Mouse (Mus musculus) forebrain, embryonic 11.5 days (tissue): ENCODE results near the gene Nat8. TPM values are rescaled to one million over a fixed set of nuclear protein-coding genes. Genes with fewer than 3 reads are reported as not detected.

Experiments used
- ATAC-seq: fragments of 200-750 bp; cut with Nextera tagmentation; replicated peaks from 2 replicates; pipeline ENCODE4 v1.8.0; 2017; ENCODE audit warnings: moderate TSS enrichment; ENCODE audit not compliant: low FRiP score
- DNase-seq: peaks from one replicate; pipeline ENCODE4 v3.0.0-alpha.2; 2017; ENCODE audit warnings: low spot score
- H3K27ac ChIP-seq: fragments of 300-500 bp; sonication (generic); 2 replicates; pipeline ENCODE4 v1.5.1; 2014; ENCODE audit warnings: low read depth, low read length
- H3K27me3 ChIP-seq: fragments of 300-500 bp; sonication (generic); 2 replicates; pipeline ENCODE4 v1.6.1; 2014; ENCODE audit warnings: mild to moderate bottlenecking, low read length, mixed read lengths; ENCODE audit not compliant: control insufficient read depth, insufficient read depth
- H3K36me3 ChIP-seq: fragments of 300-500 bp; sonication (generic); 2 replicates; pipeline ENCODE4 v1.6.1; 2014; ENCODE audit warnings: mild to moderate bottlenecking, low read length, moderate library complexity, mixed read lengths; ENCODE audit not compliant: control insufficient read depth, insufficient read depth
- H3K4me1 ChIP-seq: fragments of 300-500 bp; sonication (generic); replicated peaks from 2 replicates; pipeline ENCODE4 v1.6.1; 2014; ENCODE audit warnings: low read length, mixed read lengths; ENCODE audit not compliant: control insufficient read depth, insufficient read depth
- H3K4me2 ChIP-seq: fragments of 300-500 bp; sonication (generic); 2 replicates; pipeline ENCODE4 v1.6.1; 2014; ENCODE audit warnings: low read depth, mild to moderate bottlenecking, low read length, moderate library complexity, mixed read lengths; ENCODE audit not compliant: severe bottlenecking
- H3K4me3 ChIP-seq: fragments of 300-500 bp; sonication (generic); 2 replicates; pipeline ENCODE4 v1.5.1; 2014; ENCODE audit warnings: low read depth, low read length
- H3K9ac ChIP-seq: fragments of 300-500 bp; sonication (generic); 2 replicates; pipeline ENCODE4 v1.6.1; 2014; ENCODE audit warnings: low read length
- H3K9me3 ChIP-seq: fragments of 300-500 bp; sonication (generic); 2 replicates; pipeline ENCODE4 v1.6.1; 2016; ENCODE audit warnings: low read length, mixed read lengths; ENCODE audit not compliant: control insufficient read depth
- WGBS: fragments of 180-500 bp; shearing (Covaris S2); extraction: QIAGEN DNeasy Blood & Tissue Kit; methylation state at CpG from one replicate; pipeline ENCODE4 v1.1.7; 2014; 5-methylcytosine and 5-hydroxymethylcytosine counted together
- polyA plus RNA-seq: library from polyadenylated mRNA; unstranded; fragments of >200 nt; fragmentation: Nextera tagmentation; extraction: Ambion mirVana; gene quantifications from 2 replicates; pipeline ENCODE4 v1.2.1, GENCODE M21; 2014

Gene Nat8
- polyA plus RNA-seq, 1 experiment from 2014 or later, result not detected

GRCm38 (mm10) chr6:85862565-85862964 lies 30.7 kb upstream of the Nat8 start:
- Histone ChIP-seq H3K9me3 (no peaks in the 10 kb centered on the region), H3K4me2 (no peak overlapping the region), H3K9ac (no peak overlapping the region), H3K36me3 (no peaks in the 10 kb centered on the region), H3K4me3 (no peak overlapping the region), H3K27me3 (no peaks in the 10 kb centered on the region), H3K4me1 (no peaks in the 10 kb centered on the region), H3K27ac (no peak overlapping the region)
- 75% methylated on average over 3 of the region's 3 CpGs for WGBS
- ATAC-seq, result no peak
- no peak for DNase-seq

GRCm38 (mm10) chr6:85861247-85861646 lies 29.4 kb upstream of the Nat8 start:
- no peak for DNase-seq
- H3K27ac ChIP-seq, result no peak overlapping the region
- H3K36me3 ChIP-seq, result no peaks in the 10 kb centered on the region
- no peak for ATAC-seq
- no peaks in the 10 kb centered on the region for H3K9me3 ChIP-seq
- no peak overlapping the region for H3K4me3 ChIP-seq
- no peak overlapping the region for H3K4me2 ChIP-seq
- no peak overlapping the region for H3K9ac ChIP-seq
- H3K4me1 ChIP-seq, result no peaks in the 10 kb centered on the region
- whole genome bisulfite sequencing, result 86% methylated on average over 3 of the region's 3 CpGs
- no peaks in the 10 kb centered on the region for H3K27me3 ChIP-seq

GRCm38 (mm10) chr6:85856194-85856678 lies 24.4 kb upstream of the Nat8 start:
- Histone ChIP-seq H3K27me3 (no peaks in the 10 kb centered on the region), H3K36me3 (no peaks in the 10 kb centered on the region), H3K4me2 (no peak overlapping the region), H3K4me3 (no peak overlapping the region), H3K9ac (no peak overlapping the region), H3K27ac (no peak overlapping the region), H3K9me3 (no peaks in the 10 kb centered on the region), H3K4me1 (no peaks in the 10 kb centered on the region)
- DNase-seq (no peak), ATAC-seq (no peak)
- 74% methylated on average over 1 of the region's 1 CpGs for WGBS

- no peaks in the 10 kb centered on the region for H3K27me3 ChIP-seq
- no peak overlapping the region for H3K27ac ChIP-seq
- DNase-seq, result no peak
- no peak overlapping the region for H3K9ac ChIP-seq
- H3K4me2 ChIP-seq, result no peak overlapping the region
- H3K36me3 ChIP-seq, result no peaks in the 10 kb centered on the region
- no peak overlapping the region for H3K4me3 ChIP-seq
- 86% methylated on average over 3 of the region's 3 CpGs for WGBS
- no peaks in the 10 kb centered on the region for H3K9me3 ChIP-seq
- ATAC-seq, result no peak
- no peaks in the 10 kb centered on the region for H3K4me1 ChIP-seq
These were observed 21.6 kb upstream of the Nat8 start for GRCm38 (mm10) chr6:85853481-85853880.

GRCm38 (mm10) chr6:85851062-85851773 lies 19.3 kb upstream of the Nat8 start:
- no peak for ATAC-seq
- H3K9me3 ChIP-seq, result no peaks in the 10 kb centered on the region

GRCm38 (mm10) chr6:85849240-85849639 lies 17.4 kb upstream of the Nat8 start:
- Histone ChIP-seq H3K9ac (no peak overlapping the region), H3K4me2 (no peak overlapping the region), H3K9me3 (no peaks in the 10 kb centered on the region), H3K27me3 (no peaks in the 10 kb centered on the region), H3K27ac (no peak overlapping the region), H3K4me1 (no peaks in the 10 kb centered on the region), H3K36me3 (no peaks in the 10 kb centered on the region), H3K4me3 (no peak overlapping the region)
- WGBS, result 23% methylated on average over 2 of the region's 2 CpGs
- DNase-seq (no peak), ATAC-seq (no peak)

More at GRCm38 (mm10) chr6:85851062-85851773, 19.3 kb upstream of the Nat8 start:
- Histone ChIP-seq H3K9ac (no peak overlapping the region), H3K4me3 (no peak overlapping the region), H3K27ac (no peak overlapping the region), H3K4me2 (no peak overlapping the region), H3K36me3 (no peaks in the 10 kb centered on the region), H3K27me3 (no peaks in the 10 kb centered on the region), H3K4me1 (no peaks in the 10 kb centered on the region)
- DNase-seq, result no peak
- 93% methylated on average over 7 of the region's 7 CpGs for WGBS

- WGBS, result 91% methylated on average over 4 of the region's 4 CpGs
- Histone ChIP-seq H3K4me2 (no peak overlapping the region), H3K36me3 (no peaks in the 10 kb centered on the region), H3K27ac (no peak overlapping the region), H3K4me3 (no peak overlapping the region), H3K4me1 (no peaks in the 10 kb centered on the region), H3K27me3 (no peaks in the 10 kb centered on the region), H3K9me3 (no peaks in the 10 kb centered on the region), H3K9ac (no peak overlapping the region)
- ATAC-seq, result no peak
- no peak for DNase-seq
These were observed 16.3 kb upstream of the Nat8 start for GRCm38 (mm10) chr6:85848140-85848539.

GRCm38 (mm10) chr6:85846921-85847320 lies 15.0 kb upstream of the Nat8 start:
- DNase-seq (no peak), ATAC-seq (no peak)
- Histone ChIP-seq H3K27ac (no peak overlapping the region), H3K36me3 (no peaks in the 10 kb centered on the region), H3K4me1 (no peaks in the 10 kb centered on the region), H3K4me3 (no peak overlapping the region), H3K4me2 (no peak overlapping the region), H3K9ac (no peak overlapping the region), H3K9me3 (no peaks in the 10 kb centered on the region), H3K27me3 (no peaks in the 10 kb centered on the region)
- WGBS, result 45% methylated on average over 1 of the region's 1 CpGs
